Mouse (Mus musculus) cerebellum, adult 2 months (tissue): ENCODE data around the gene Igll1.

Source experiments
- CTCF ChIP-seq: fragments of 200-500 bp; IDR thresholded peaks from 2 replicates; pipeline ENCODE4 v1.5.1; 2011; ENCODE audit warnings: low read depth, mild to moderate bottlenecking, control low read depth, low read length, moderate library complexity, borderline replicate concordance; ENCODE audit not compliant: insufficient read depth
- POLR2A ChIP-seq: fragments of 200-500 bp; IDR thresholded peaks from 2 replicates; pipeline ENCODE4 v1.6.1; 2011; ENCODE audit warnings: low read length, control low read depth, borderline replicate concordance; ENCODE audit not compliant: insufficient read depth

- TF ChIP-seq CTCF (no peak), POLR2A (no peak)
Observed at GRCm38 (mm10) chr16:16825476-16825875, 38.3 kb downstream of the Igll1 start.
